Mouse (Mus musculus) C2C12 (cell line): ENCODE data around the gene Snx29.

Experiments
- CTCF ChIP-seq: IDR thresholded peaks from one replicate; pipeline ENCODE4 v1.5.1; 2011; ENCODE audit not compliant: control insufficient read depth, insufficient read depth, insufficient read length
- MAX ChIP-seq: IDR thresholded peaks from one replicate; pipeline ENCODE4 v1.6.1; 2011; ENCODE audit warnings: mild to moderate bottlenecking, control low read depth
- MYOD1 ChIP-seq: IDR thresholded peaks from one replicate; pipeline ENCODE4 v1.6.1; 2011; ENCODE audit warnings: low read depth; ENCODE audit not compliant: control insufficient read depth, insufficient read length
- USF1 ChIP-seq: IDR thresholded peaks from one replicate; pipeline ENCODE4 v1.6.1; 2011; ENCODE audit warnings: low read depth, mild to moderate bottlenecking, control low read depth, moderate library complexity

DNA sequence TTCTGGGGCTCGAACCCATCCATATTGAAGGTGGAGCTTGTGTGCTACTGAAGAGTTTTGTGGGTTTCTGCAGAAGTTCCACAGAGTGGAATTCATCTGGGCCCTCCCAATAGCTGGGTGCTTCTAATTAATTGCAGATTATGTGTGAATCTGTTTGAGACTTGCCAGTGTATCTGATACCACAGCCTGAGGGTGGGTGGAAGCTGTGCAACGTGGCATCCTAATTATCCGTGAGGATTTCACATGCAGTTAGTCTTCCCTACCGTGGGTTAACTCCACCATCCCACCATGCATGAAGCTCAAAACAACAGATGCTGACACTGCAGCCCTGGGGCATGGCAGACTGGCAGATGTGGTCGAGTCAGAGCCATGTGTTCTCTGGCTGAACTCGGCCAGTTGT, 107.8 kb downstream of the Snx29 start:
- TF ChIP-seq CTCF (no peak), MYOD1 (no peak), USF1 (no peak), MAX (no peak)
